Mouse (Mus musculus): Measurements from ENCODE around the gene Terb2.

Gene Terb2

GRCm38 (mm10) chr2:122233759-122234557 lies 47.9 kb downstream of the Terb2 start:
- DNase-seq, result peak; percentile 5

GRCm38 (mm10) chr2:122234611-122235288 lies 48.7 kb downstream of the Terb2 start, which contains the start of gene Sord:
Sord (plus strand) TSS chr2:122234749.
- DNase-seq, result peak; percentile 88

GRCm38 (mm10) chr2:122235425-122235824 lies 49.4 kb downstream of the Terb2 start:
- DNase-seq, result no peak

- DNase-seq, result no peak
These were observed 50.2 kb downstream of the Terb2 start for GRCm38 (mm10) chr2:122236321-122236720.

GRCm38 (mm10) chr2:122237891-122238470 lies 51.9 kb downstream of the Terb2 start:
- no peak for DNase-seq

GRCm38 (mm10) chr2:122240735-122241134 lies 54.7 kb downstream of the Terb2 start:
- DNase-seq, result no peak

GRCm38 (mm10) chr2:122241226-122241625 lies 55.2 kb downstream of the Terb2 start:
- DNase-seq, result no peak

- no peak for DNase-seq
These were observed 55.9 kb downstream of the Terb2 start for GRCm38 (mm10) chr2:122241935-122242334.

GRCm38 (mm10) chr2:122243671-122244131 lies 57.6 kb downstream of the Terb2 start:
- DNase-seq, result peak; percentile 77

- no peak for DNase-seq
These were observed 61.7 kb downstream of the Terb2 start for GRCm38 (mm10) chr2:122247786-122248185.

- DNase-seq, result no peak
These were observed 69.9 kb downstream of the Terb2 start for GRCm38 (mm10) chr2:122255997-122256396.
